Mouse (Mus musculus): ENCODE measurements around the gene Slc4a5.

DNA sequence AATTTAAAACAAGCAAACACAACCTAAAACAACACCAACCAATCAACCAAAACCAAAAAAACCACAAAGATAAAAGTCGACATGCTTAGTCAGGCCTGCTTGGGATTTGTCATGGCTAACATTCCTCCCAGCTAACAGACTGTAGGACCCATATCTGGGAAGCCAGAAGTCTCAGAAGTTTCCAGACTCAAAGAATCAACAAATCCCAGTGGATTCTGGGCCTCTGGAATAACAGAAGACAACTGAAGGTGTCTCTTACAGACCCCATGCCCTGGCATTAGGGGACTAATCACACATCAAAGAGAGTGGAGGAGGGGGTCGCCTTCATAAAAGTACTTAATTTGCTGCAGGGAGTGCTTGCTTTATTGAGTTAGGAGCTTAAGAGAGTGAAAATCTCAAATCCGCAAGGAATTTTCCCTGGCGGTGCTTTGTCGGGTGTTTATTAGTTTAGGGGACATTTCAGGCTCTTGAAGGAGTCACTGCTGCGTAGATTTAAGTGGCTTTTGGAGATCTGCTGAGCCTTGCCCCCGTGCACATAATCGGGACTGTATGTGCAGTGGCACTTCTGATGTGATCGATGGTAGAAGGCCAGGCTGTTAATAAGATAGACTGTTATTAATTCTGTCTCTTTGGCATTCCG is 24.9 kb downstream of the Slc4a5 start:
- TF ChIP-seq CHD2 (IDR thresholded peaks at IDR 0.05; ENCODE audit: low read depth, low read length) (no peak), HCFC1 (IDR thresholded peaks at IDR 0.05; ENCODE audit: borderline replicate concordance, insufficient read depth, low read length) (no peak), ZC3H11A (IDR thresholded peaks at IDR 0.05; ENCODE audit: borderline replicate concordance, low read depth, low read length) (no peak), MAFK (IDR thresholded peaks at IDR 0.05; ENCODE audit: insufficient read depth, low read depth, low read length) (no peak), ZNF384 (IDR thresholded peaks at IDR 0.05; ENCODE audit: low read depth, low read length) (no peak)

Data from ES-E14 (cell line).